Mouse (Mus musculus): ENCODE data around the gene Smarcd3. TPM values are rescaled to one million over a fixed set of nuclear protein-coding genes. Genes with fewer than 3 reads are reported as not detected.
"Not testable (repeated sequence)": the region's sequence is repeated elsewhere in the genome, so short reads cannot be mapped to it uniquely, and the experiment has no call there.

Smarcd3 gene
- total and polyA plus RNA-seq, 3 experiments, result 1.3 to 2.2 TPM; not detected in 1

DNA sequence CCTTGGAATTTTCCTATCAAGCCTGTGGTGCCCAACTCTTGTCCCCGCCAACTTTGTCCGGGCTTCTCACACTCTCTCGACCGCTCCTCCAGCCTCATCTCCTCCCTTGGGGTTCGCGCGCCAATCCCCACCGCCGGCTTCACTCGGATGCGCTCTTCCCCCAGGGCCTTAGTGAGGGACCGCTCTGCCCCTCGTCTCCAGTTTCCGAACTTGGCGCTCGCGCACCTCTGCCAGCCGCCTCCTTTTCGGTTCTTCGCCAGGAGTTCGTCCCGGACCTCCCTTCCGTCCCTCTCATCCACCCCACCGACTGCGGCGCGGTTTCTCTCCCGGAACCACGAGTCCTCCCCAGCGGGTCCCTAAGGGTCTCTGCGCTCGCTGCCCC lies 47.4 kb downstream of the Smarcd3 start:
- Histone ChIP-seq H3K9me3 (replicated peaks; ENCODE audit: low read length) (no peaks in the 10 kb centered on the region), H3K9ac (ENCODE audit: insufficient read depth, low read depth) (peak overlapping the region; percentile 65), H3K4me2 (ENCODE audit: insufficient read depth, low read depth, poor library complexity, severe bottlenecking) (peak overlapping the region; percentile 96), H3K4me1 (ENCODE audit: control insufficient read depth in 1 of 2, insufficient read depth in 2 of 2) (peaks cover 0 to 31% of the 10 kb centered on the region in 2 experiments; a peak in 3 of 4 replicates), H3K36me3 (replicated peaks in 1 of 2; ENCODE audit: control insufficient read depth in 1 of 2, insufficient read depth in 1 of 2, low read length in 1 of 2) (peaks cover 35 to 40% of the 10 kb centered on the region in 2 experiments), H3K79me2 (replicated peaks; ENCODE audit: control insufficient read depth, extremely low read depth, insufficient read depth, poor library complexity, severe bottlenecking) (peaks cover 20% of the 10 kb centered on the region), H3K4me3 (replicated peaks in 1 of 3; ENCODE audit: low read depth in 2 of 3, low read length in 2 of 3, poor library complexity in 1 of 3) (peak overlapping the region; percentile 69 to 91 (median 75)), H3K27ac (ENCODE audit: insufficient read depth, low read depth) (peak overlapping the region; percentile 12; the same call in 1 of the 2 replicates), H3K27me3 (replicated peaks) (no peaks in the 10 kb centered on the region)
- in situ Hi-C loops (cut with MboI; ENCODE audit: low pct_ligation_motif_present, low pct_unique_long_range_greater_than_20kb, low sequenced_read_pairs) (no loop called here), dilution Hi-C loops (cut with MboI; ENCODE audit: extremely low pct_ligation_motif_present, extremely low pct_unique_long_range_greater_than_20kb, low sequenced_read_pairs) (no loop called here)
- peak; percentile 51 for DNase-seq (ENCODE audit: extremely low read depth)
- no peak for TF ChIP-seq UBTF (IDR thresholded peaks at IDR 0.05; ENCODE audit: low read depth, low read length)
- no peak for TF ChIP-seq TBP (conservative IDR thresholded peaks at IDR 0.05; ENCODE audit: low read depth, low read length)
- no peak for TF ChIP-seq ZKSCAN1 (IDR thresholded peaks at IDR 0.05; ENCODE audit: borderline replicate concordance, low read depth, low read length)
- TF ChIP-seq POLR2A (IDR thresholded peaks at IDR 0.05; ENCODE audit: low read depth, low read length), result no peak
- no peak for TF ChIP-seq HCFC1 (IDR thresholded peaks at IDR 0.05; ENCODE audit: low read depth, low read length)
- TF ChIP-seq IRF4 (IDR thresholded peaks at IDR 0.05; ENCODE audit: low read depth, low read length), result no peak

- peak overlapping the region; percentile 96 for H3K4me2 ChIP-seq (ENCODE audit: insufficient read depth, low read depth, poor library complexity, severe bottlenecking)
- no peak for TF ChIP-seq RCOR1 (conservative IDR thresholded peaks at IDR 0.05; ENCODE audit: low read depth, low read length)
- peak overlapping the region; percentile 69 to 91 (median 75) for H3K4me3 ChIP-seq (replicated peaks in 1 of 3; ENCODE audit: low read depth in 2 of 3, low read length in 2 of 3, poor library complexity in 1 of 3)
- peak overlapping the region; percentile 65 for H3K9ac ChIP-seq (ENCODE audit: insufficient read depth, low read depth)
- no peak for DNase-seq (ENCODE audit: extremely low read depth)
- dilution Hi-C loops (cut with MboI; ENCODE audit: extremely low pct_ligation_motif_present, extremely low pct_unique_long_range_greater_than_20kb, low sequenced_read_pairs), result no loop called here
- in situ Hi-C loops (cut with MboI; ENCODE audit: low pct_ligation_motif_present, low pct_unique_long_range_greater_than_20kb, low sequenced_read_pairs), result no loop called here
- peaks cover 0 to 31% of the 10 kb centered on the region in 2 experiments; a peak in 3 of 4 replicates for H3K4me1 ChIP-seq (ENCODE audit: control insufficient read depth in 1 of 2, insufficient read depth in 2 of 2)
- peaks cover 44 to 48% of the 10 kb centered on the region in 2 experiments for H3K36me3 ChIP-seq (replicated peaks in 1 of 2; ENCODE audit: control insufficient read depth in 1 of 2, insufficient read depth in 1 of 2, low read length in 1 of 2)
- H3K9me3 ChIP-seq (replicated peaks; ENCODE audit: low read length), result no peaks in the 10 kb centered on the region
- no peak overlapping the region for H3K27ac ChIP-seq (ENCODE audit: insufficient read depth, low read depth)
- peaks cover 20% of the 10 kb centered on the region for H3K79me2 ChIP-seq (replicated peaks; ENCODE audit: control insufficient read depth, extremely low read depth, insufficient read depth, poor library complexity, severe bottlenecking)
- H3K27me3 ChIP-seq (replicated peaks), result no peaks in the 10 kb centered on the region
Observed at GRCm38 (mm10) chr5:24575948-24576347, 48.3 kb downstream of the Smarcd3 start.

DNA sequence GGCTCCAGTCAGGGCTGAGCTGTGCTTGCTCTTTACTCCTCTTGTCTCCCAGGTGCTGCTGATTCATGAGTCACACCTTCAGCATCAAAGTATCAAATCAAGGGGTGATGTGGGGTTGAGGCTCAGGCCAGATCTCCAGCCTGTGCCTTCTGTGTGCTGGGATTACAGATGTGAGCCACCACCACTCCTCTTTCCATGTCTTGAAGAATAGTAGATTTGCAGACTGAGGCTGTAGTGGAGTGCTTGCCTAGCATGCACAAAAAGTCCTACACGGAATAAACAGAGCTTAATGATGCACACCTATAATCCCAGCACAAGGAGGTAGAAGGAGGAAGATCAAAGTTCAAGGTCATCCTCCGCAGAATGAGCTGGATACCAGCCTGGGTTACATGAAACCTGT lies 67.5 kb downstream of the Smarcd3 start, which contains the start of gene 4931409K22Rik:
Gene 4931409K22Rik, minus strand, starts transcription at position 101 of the 400 bp plus-strand sequence.
- Histone ChIP-seq H3K27me3 (replicated peaks) (peaks cover 19% of the 10 kb centered on the region), H3K9ac (ENCODE audit: insufficient read depth, low read depth) (no peak within 1 kb of the TSS), H3K36me3 (replicated peaks in 1 of 2; ENCODE audit: control insufficient read depth in 1 of 2, insufficient read depth in 1 of 2, low read length in 1 of 2) (no peaks in the 10 kb centered on the region), H3K4me2 (ENCODE audit: insufficient read depth, low read depth, poor library complexity, severe bottlenecking) (no peak within 1 kb of the TSS), H3K79me2 (replicated peaks; ENCODE audit: control insufficient read depth, extremely low read depth, insufficient read depth, poor library complexity, severe bottlenecking) (no peaks in the 10 kb centered on the region), H3K27ac (ENCODE audit: insufficient read depth, low read depth) (no peak within 1 kb of the TSS; the same call in 1 of the 2 replicates), H3K4me3 (replicated peaks in 1 of 3; ENCODE audit: low read depth in 2 of 3, low read length in 2 of 3, poor library complexity in 1 of 3) (no peak within 1 kb of the TSS), H3K9me3 (replicated peaks; ENCODE audit: low read length) (peaks cover 3% of the 10 kb centered on the region), H3K4me1 (ENCODE audit: control insufficient read depth in 1 of 2, insufficient read depth in 2 of 2) (peaks cover 3 to 11% of the 10 kb centered on the region in 2 experiments; a peak in 2 of 4 replicates)
- no peak for DNase-seq (ENCODE audit: extremely low read depth)
- no peak for TF ChIP-seq USF1 (IDR thresholded peaks at IDR 0.05; ENCODE audit: low read depth, low read length)
- no peak for TF ChIP-seq CTCF (conservative IDR thresholded peaks at IDR 0.05 in 1 of 2, IDR thresholded peaks at IDR 0.05 in 1 of 2; ENCODE audit: low read depth in 2 of 2, low read length in 2 of 2)
- TF ChIP-seq ETS1 (conservative IDR thresholded peaks at IDR 0.05; ENCODE audit: low read depth, low read length), result no peak
- no peak for TF ChIP-seq CHD2 (IDR thresholded peaks at IDR 0.05; ENCODE audit: low read length)
- no peak for TF ChIP-seq JUND (conservative IDR thresholded peaks at IDR 0.05; ENCODE audit: low read depth, low read length)
- TF ChIP-seq MYC (IDR thresholded peaks at IDR 0.05; ENCODE audit: low read depth, low read length), result no peak
- dilution Hi-C loops (cut with MboI; ENCODE audit: extremely low pct_ligation_motif_present, extremely low pct_unique_long_range_greater_than_20kb, low sequenced_read_pairs), result no loop called here
- in situ Hi-C loops (cut with MboI; ENCODE audit: low pct_ligation_motif_present, low pct_unique_long_range_greater_than_20kb, low sequenced_read_pairs), result no loop called here

GRCm38 (mm10) chr5:24555335-24555734 lies 68.9 kb downstream of the Smarcd3 start:
- H3K4me3 ChIP-seq (replicated peaks in 1 of 3; ENCODE audit: low read depth in 2 of 3, low read length in 2 of 3, poor library complexity in 1 of 3); H3K79me2 ChIP-seq (replicated peaks; ENCODE audit: control insufficient read depth, extremely low read depth, insufficient read depth, poor library complexity, severe bottlenecking); dilution Hi-C loops (cut with MboI; ENCODE audit: extremely low pct_ligation_motif_present, extremely low pct_unique_long_range_greater_than_20kb, low sequenced_read_pairs); H3K9me3 ChIP-seq (replicated peaks; ENCODE audit: low read length); H3K9ac ChIP-seq (ENCODE audit: insufficient read depth, low read depth); H3K36me3 ChIP-seq (replicated peaks in 1 of 2; ENCODE audit: control insufficient read depth in 1 of 2, insufficient read depth in 1 of 2, low read length in 1 of 2); H3K27ac ChIP-seq (ENCODE audit: insufficient read depth, low read depth); DNase-seq (ENCODE audit: extremely low read depth); in situ Hi-C loops (cut with MboI; ENCODE audit: low pct_ligation_motif_present, low pct_unique_long_range_greater_than_20kb, low sequenced_read_pairs); H3K4me2 ChIP-seq (ENCODE audit: insufficient read depth, low read depth, poor library complexity, severe bottlenecking): not testable (repeated sequence)
- Histone ChIP-seq H3K27me3 (replicated peaks) (peaks cover 31% of the 10 kb centered on the region), H3K4me1 (ENCODE audit: control insufficient read depth in 1 of 2, insufficient read depth in 2 of 2) (peaks cover 3 to 11% of the 10 kb centered on the region in 2 experiments; a peak in 2 of 4 replicates)
